Mouse (Mus musculus): ENCODE results near the gene Ube2e2.

- TF ChIP-seq CTCF (IDR thresholded peaks at IDR 0.05; ENCODE audit: low read depth, low read length), result no peak
- no peak for TF ChIP-seq POLR2A (IDR thresholded peaks at IDR 0.05; ENCODE audit: extremely low read depth, insufficient read depth, low read length)
Observed at GRCm38 (mm10) chr14:18638753-18639456, 255.2 kb downstream of the Ube2e2 start.
